ENCODE assay signal across 11 mouse cellular contexts in genomic region chr9:106451298-106451697, GRCm38 (mm10). TPM values are rescaled to one million over a fixed set of nuclear protein-coding genes. Genes with fewer than 3 reads are reported as not detected.
DNase-seq lines count a peak whose midpoint lies in the region; ATAC-seq and TF ChIP-seq lines count a peak whose summit lies in the region.
"Had no signal": no experiment of that assay in that cellular context is flagged by ENCODE, and none has a peak within 500 bp of the region (broad histone marks: within the 10 kb centered on the region; RNA-seq: fewer than 3 reads in every experiment).

No protein-coding gene starts in this region.

- H3K27ac ChIP-seq in intestine, embryonic 14.5 days (ENCODE audit: low read depth): peak overlapping the region; percentile 13; the same call in 1 of the 2 replicates
- H3K27ac ChIP-seq in intestine, embryonic 16.5 days (ENCODE audit: low read length): no peak overlapping the region
- H3K27ac ChIP-seq in embryonic facial prominence, embryonic 12.5 days: peak overlapping the region; percentile 66
- H3K27ac ChIP-seq in liver, embryonic 12.5 days: no peak overlapping the region
- H3K27ac ChIP-seq in thymus, adult 2 months (ENCODE audit: control insufficient read depth, insufficient read depth, low read length): no peak overlapping the region

- peak; percentile 66 for DNase-seq in cerebellum, adult 9-10 months
- DNase-seq in cerebellum, postnatal 36 days: no peak
- DNase-seq in intestine, embryonic 14.5 days (ENCODE audit: low spot score): no peak
- DNase-seq in thymus, adult 2 months: no peak
- no peak for DNase-seq in adrenal gland, postnatal 10 days
- DNase-seq: forebrain, postnatal 0 days; right cerebral cortex, postnatal 4 days had no signal

- H3K36me3 ChIP-seq in intestine, embryonic 14.5 days (ENCODE audit: control insufficient read depth, insufficient read depth, low read length): 0 out of 2 replicates have a peak, but pooled peaks cover 2% of the 10 kb centered on the region
- no peaks in the 10 kb centered on the region for H3K36me3 ChIP-seq in intestine, embryonic 16.5 days (ENCODE audit: control insufficient read depth, insufficient read depth, low read length)
- H3K36me3 ChIP-seq in embryonic facial prominence, embryonic 12.5 days: no peaks in the 10 kb centered on the region
- 0 out of 2 replicates have a peak, but pooled peaks cover 2% of the 10 kb centered on the region for H3K36me3 ChIP-seq in liver, embryonic 12.5 days
- no peaks in the 10 kb centered on the region for H3K36me3 ChIP-seq in thymus, adult 2 months (ENCODE audit: control insufficient read depth, insufficient read depth, low read length)

- ATAC-seq in intestine, embryonic 14.5 days (replicated peaks; ENCODE audit: low FRiP score, low TSS enrichment, low read depth): no peak
- ATAC-seq in intestine, embryonic 16.5 days: no peak
- no peak for ATAC-seq in embryonic facial prominence, embryonic 12.5 days (ENCODE audit: insufficient number of reproducible peaks, insufficient read depth, low FRiP score, low TSS enrichment)
- no peak for ATAC-seq in liver, embryonic 12.5 days
- ATAC-seq: forebrain, postnatal 0 days had no signal

- H3K27me3 ChIP-seq in intestine, embryonic 14.5 days (replicated peaks; ENCODE audit: control insufficient read depth, insufficient read depth, low read length): no peaks in the 10 kb centered on the region
- no peaks in the 10 kb centered on the region for H3K27me3 ChIP-seq in intestine, embryonic 16.5 days (replicated peaks; ENCODE audit: control insufficient read depth, insufficient read depth, low read length)
- no peaks in the 10 kb centered on the region for H3K27me3 ChIP-seq in embryonic facial prominence, embryonic 12.5 days
- H3K27me3 ChIP-seq in liver, embryonic 12.5 days (replicated peaks): peaks cover 44% of the 10 kb centered on the region
- H3K27me3 ChIP-seq in thymus, adult 2 months (ENCODE audit: control insufficient read depth, insufficient read depth, low read length): no peaks in the 10 kb centered on the region

- no peak for TF ChIP-seq POLR2A in thymus, adult 2 months (IDR thresholded peaks at IDR 0.05; ENCODE audit: control insufficient read depth, extremely low read depth, insufficient read depth, low read length, poor library complexity)

- TF ChIP-seq CTCF in thymus, adult 2 months (IDR thresholded peaks at IDR 0.05; ENCODE audit: borderline replicate concordance, control insufficient read depth, extremely low read depth, insufficient read depth, low read length, poor library complexity): no peak

- no peak overlapping the region for H3K4me3 ChIP-seq in intestine, embryonic 14.5 days (ENCODE audit: low read depth, low read length)
- no peak overlapping the region for H3K4me3 ChIP-seq in intestine, embryonic 16.5 days (ENCODE audit: low read length)
- H3K4me3 ChIP-seq in embryonic facial prominence, embryonic 12.5 days: no peak overlapping the region
- no peak overlapping the region for H3K4me3 ChIP-seq in liver, embryonic 12.5 days
- H3K4me3 ChIP-seq in thymus, adult 2 months (ENCODE audit: control insufficient read depth, insufficient read depth, low read length): no peak overlapping the region

- peaks cover 69% of the 10 kb centered on the region for H3K4me1 ChIP-seq in intestine, embryonic 14.5 days (replicated peaks; ENCODE audit: control insufficient read depth, insufficient read depth, low read length)
- H3K4me1 ChIP-seq in intestine, embryonic 16.5 days (ENCODE audit: control insufficient read depth, insufficient read depth, low read length): peaks cover 64% of the 10 kb centered on the region
- peaks cover 75% of the 10 kb centered on the region for H3K4me1 ChIP-seq in embryonic facial prominence, embryonic 12.5 days
- peaks cover 95% of the 10 kb centered on the region for H3K4me1 ChIP-seq in liver, embryonic 12.5 days
- H3K4me1 ChIP-seq in thymus, adult 2 months (replicated peaks; ENCODE audit: control insufficient read depth, insufficient read depth, low read length): peaks cover 31% of the 10 kb centered on the region

- WGBS in intestine, embryonic 14.5 days: 61% methylated on average over 11 of the region's 11 CpGs
- WGBS in intestine, embryonic 16.5 days: 69% methylated on average over 11 of the region's 11 CpGs
- 64% methylated on average over 11 of the region's 11 CpGs for WGBS in embryonic facial prominence, embryonic 12.5 days
- 63% methylated on average over 11 of the region's 11 CpGs for WGBS in liver, embryonic 12.5 days (ENCODE audit: insufficient replicate concordance)
- 88% methylated on average over 11 of the region's 11 CpGs for WGBS in thymus, adult 2 months

- H3K9ac ChIP-seq in intestine, embryonic 14.5 days (ENCODE audit: low read length): no peak overlapping the region
- H3K9ac ChIP-seq in intestine, embryonic 16.5 days (ENCODE audit: low read depth, low read length): no peak overlapping the region
- H3K9ac ChIP-seq in embryonic facial prominence, embryonic 12.5 days: no peak overlapping the region
- no peak overlapping the region for H3K9ac ChIP-seq in liver, embryonic 12.5 days
- H3K9ac ChIP-seq: forebrain, postnatal 0 days had no signal

- H3K9me3 ChIP-seq in intestine, embryonic 14.5 days (ENCODE audit: control insufficient read depth, low read length): no peaks in the 10 kb centered on the region
- no peaks in the 10 kb centered on the region for H3K9me3 ChIP-seq in intestine, embryonic 16.5 days (ENCODE audit: control insufficient read depth, low read length)
- no peaks in the 10 kb centered on the region for H3K9me3 ChIP-seq in embryonic facial prominence, embryonic 12.5 days
- H3K9me3 ChIP-seq in liver, embryonic 12.5 days (replicated peaks): no peaks in the 10 kb centered on the region

- no peak overlapping the region; the same call in 1 of the 2 replicates for H3K4me2 ChIP-seq in intestine, embryonic 14.5 days (ENCODE audit: low read length)
- H3K4me2 ChIP-seq in intestine, embryonic 16.5 days (ENCODE audit: low read depth, low read length): no peak overlapping the region
- H3K4me2 ChIP-seq in embryonic facial prominence, embryonic 12.5 days (replicated peaks): peak overlapping the region; percentile 23
- H3K4me2 ChIP-seq in liver, embryonic 12.5 days: peak overlapping the region; percentile 11; the same call in 1 of the 2 replicates
- H3K4me2 ChIP-seq: midbrain, embryonic 11.5 days had no signal

RNA-seq across cellular contexts. Expression of gene Pcbp4, which starts 1.8 kb away (rescaled TPM):
- 55.3 and 73.4 TPM in 2 replicates for polyA plus RNA-seq in intestine, embryonic 14.5 days (2014; fragmentation: Nextera tagmentation; extraction: Ambion mirVana)
- polyA plus RNA-seq in intestine, embryonic 16.5 days (2015; fragmentation: Nextera tagmentation; extraction: Ambion mirVana): 30.5 and 32.6 TPM in 2 replicates
- 213 and 222 TPM in 2 replicates for polyA plus RNA-seq in embryonic facial prominence, embryonic 12.5 days (2016; fragmentation: Nextera tagmentation; extraction: Ambion mirVana)
- 27.3 and 30.9 TPM in 2 replicates for polyA plus RNA-seq in liver, embryonic 12.5 days (2016; fragmentation: Nextera tagmentation; extraction: Ambion mirVana)
- polyA plus RNA-seq in thymus, adult 2 months (2012; rRNA removed): 45.1 and 59.9 TPM in 2 replicates
- total RNA-seq in adrenal gland, postnatal 10 days (2021): 10 to 100 TPM; 28.6 to 42.5 TPM

RNA-seq across cellular contexts. Expression of gene Abhd14a, which starts 3.8 kb away (rescaled TPM):
- polyA plus RNA-seq in intestine, embryonic 14.5 days (2014; fragmentation: Nextera tagmentation; extraction: Ambion mirVana): 55.9 and 58.2 TPM in 2 replicates
- polyA plus RNA-seq in intestine, embryonic 16.5 days (2015; fragmentation: Nextera tagmentation; extraction: Ambion mirVana): 50.2 and 52.0 TPM in 2 replicates
- 58.5 and 61.3 TPM in 2 replicates for polyA plus RNA-seq in embryonic facial prominence, embryonic 12.5 days (2016; fragmentation: Nextera tagmentation; extraction: Ambion mirVana)
- polyA plus RNA-seq in liver, embryonic 12.5 days (2016; fragmentation: Nextera tagmentation; extraction: Ambion mirVana): 29.1 and 31.6 TPM in 2 replicates
- 18.1 and 19.8 TPM in 2 replicates for polyA plus RNA-seq in thymus, adult 2 months (2012; rRNA removed)
- total RNA-seq in adrenal gland, postnatal 10 days (2021): 10 to 100 TPM; 20.6 to 24.6 TPM

RNA-seq across cellular contexts. Expression of gene Abhd14b, which starts 4.0 kb away (rescaled TPM):
- polyA plus RNA-seq in intestine, embryonic 14.5 days (2014; fragmentation: Nextera tagmentation; extraction: Ambion mirVana): 25.7 and 27.2 TPM in 2 replicates
- polyA plus RNA-seq in intestine, embryonic 16.5 days (2015; fragmentation: Nextera tagmentation; extraction: Ambion mirVana): 34.3 and 34.4 TPM in 2 replicates
- 12.5 and 14.0 TPM in 2 replicates for polyA plus RNA-seq in embryonic facial prominence, embryonic 12.5 days (2016; fragmentation: Nextera tagmentation; extraction: Ambion mirVana)
- polyA plus RNA-seq in liver, embryonic 12.5 days (2016; fragmentation: Nextera tagmentation; extraction: Ambion mirVana): 14.5 and 15.2 TPM in 2 replicates
- 21.6 and 29.3 TPM in 2 replicates for polyA plus RNA-seq in thymus, adult 2 months (2012; rRNA removed)
- total RNA-seq in adrenal gland, postnatal 10 days (2021): 10 to 100 TPM; 30.7 to 32.6 TPM

RNA-seq across cellular contexts. Expression of gene Acy1, which starts 13.2 kb away (rescaled TPM):
- polyA plus RNA-seq in intestine, embryonic 14.5 days (2014; fragmentation: Nextera tagmentation; extraction: Ambion mirVana): 38.6 and 39.8 TPM in 2 replicates
- polyA plus RNA-seq in intestine, embryonic 16.5 days (2015; fragmentation: Nextera tagmentation; extraction: Ambion mirVana): 59.8 and 59.9 TPM in 2 replicates
- 49.0 and 49.1 TPM in 2 replicates for polyA plus RNA-seq in embryonic facial prominence, embryonic 12.5 days (2016; fragmentation: Nextera tagmentation; extraction: Ambion mirVana)
- polyA plus RNA-seq in liver, embryonic 12.5 days (2016; fragmentation: Nextera tagmentation; extraction: Ambion mirVana): 34.0 and 35.2 TPM in 2 replicates
- polyA plus RNA-seq in thymus, adult 2 months (2012; rRNA removed): 11.0 and 12.5 TPM in 2 replicates
- 10 to 100 TPM; 21.3 to 23.1 TPM for total RNA-seq in adrenal gland, postnatal 10 days (2021)

RNA-seq across cellular contexts. Expression of gene Gpr62, which starts 14.4 kb away (rescaled TPM):
- 0.08 and 0.41 TPM in 2 replicates for polyA plus RNA-seq in intestine, embryonic 14.5 days (2014; fragmentation: Nextera tagmentation; extraction: Ambion mirVana)
- polyA plus RNA-seq in intestine, embryonic 16.5 days (2015; fragmentation: Nextera tagmentation; extraction: Ambion mirVana): 0.11 TPM in 2 replicates
- 0.62 and 0.70 TPM in 2 replicates for polyA plus RNA-seq in embryonic facial prominence, embryonic 12.5 days (2016; fragmentation: Nextera tagmentation; extraction: Ambion mirVana)
- 0.10 and 0.19 TPM in 2 replicates for polyA plus RNA-seq in liver, embryonic 12.5 days (2016; fragmentation: Nextera tagmentation; extraction: Ambion mirVana)
- 0.31 and 0.47 TPM in 2 replicates for polyA plus RNA-seq in thymus, adult 2 months (2012; rRNA removed)
- total RNA-seq in adrenal gland, postnatal 10 days (2021): under 1 TPM; 0.27 to 0.48 TPM

Comparison
In these comparisons a context has a peak if more than half of its experiments do, and no peak if none do; other contexts are left out.
1. H3K27ac ChIP-seq: peak in intestine, embryonic 14.5 days (single experiment) and embryonic facial prominence, embryonic 12.5 days (single experiment); none in intestine, embryonic 16.5 days (single experiment), liver, embryonic 12.5 days (single experiment) and thymus, adult 2 months (single experiment).
2. H3K4me2 ChIP-seq: peak in embryonic facial prominence, embryonic 12.5 days (single experiment) and liver, embryonic 12.5 days (single experiment); none in intestine, embryonic 14.5 days (single experiment) and intestine, embryonic 16.5 days (single experiment).